Mouse (Mus musculus) embryonic facial prominence, embryonic 15.5 days (tissue): ENCODE results near the gene Mief1. TPM values are rescaled to one million over a fixed set of nuclear protein-coding genes. Genes with fewer than 3 reads are reported as not detected.

Source experiments
- ATAC-seq: fragments of 200-750 bp; cut with Nextera tagmentation; 2 replicates; pipeline ENCODE4 v1.8.0; 2017; ENCODE audit warnings: low read depth, moderate TSS enrichment; ENCODE audit not compliant: insufficient number of reproducible peaks, low FRiP score, low TSS enrichment
- H3K27ac ChIP-seq: fragments of 300-500 bp; sonication (generic); replicated peaks from 2 replicates; pipeline ENCODE4 v1.5.1; 2015; ENCODE audit warnings: mild to moderate bottlenecking, inconsistent platforms
- H3K27me3 ChIP-seq: fragments of 300-500 bp; sonication (generic); 2 replicates; pipeline ENCODE4 v1.6.1; 2015; ENCODE audit warnings: inconsistent platforms
- H3K36me3 ChIP-seq: fragments of 300-500 bp; sonication (generic); 2 replicates; pipeline ENCODE4 v1.6.1; 2015; ENCODE audit warnings: mild to moderate bottlenecking, inconsistent platforms
- H3K4me1 ChIP-seq: fragments of 300-500 bp; sonication (generic); 2 replicates; pipeline ENCODE4 v1.6.1; 2015; ENCODE audit warnings: inconsistent platforms
- H3K4me2 ChIP-seq: fragments of 300-500 bp; sonication (generic); replicated peaks from 2 replicates; pipeline ENCODE4 v1.6.1; 2015; ENCODE audit warnings: mild to moderate bottlenecking, inconsistent platforms
- H3K4me3 ChIP-seq: fragments of 300-500 bp; sonication (generic); replicated peaks from 2 replicates; pipeline ENCODE4 v1.5.1; 2015; ENCODE audit warnings: mild to moderate bottlenecking, inconsistent platforms
- H3K9ac ChIP-seq: fragments of 300-500 bp; sonication (generic); 2 replicates; pipeline ENCODE4 v1.6.1; 2015; ENCODE audit warnings: inconsistent platforms
- H3K9me3 ChIP-seq: fragments of 300-500 bp; sonication (generic); replicated peaks from 2 replicates; pipeline ENCODE4 v1.6.1; 2016; ENCODE audit warnings: inconsistent platforms
- WGBS: fragments of 180-500 bp; shearing (Covaris S2); methylation state at CpG from one replicate; pipeline ENCODE4 v1.1.7; 2015; 5-methylcytosine and 5-hydroxymethylcytosine counted together
- polyA plus RNA-seq: library from polyadenylated mRNA; unstranded; fragments of >200 nt; fragmentation: Nextera tagmentation; extraction: Ambion mirVana; gene quantifications from 2 replicates; pipeline ENCODE4 v1.2.1, GENCODE M21; 2015

Gene Mief1
- polyA plus RNA-seq, 1 experiment from 2014 or later: 27.8 TPM

DNA sequence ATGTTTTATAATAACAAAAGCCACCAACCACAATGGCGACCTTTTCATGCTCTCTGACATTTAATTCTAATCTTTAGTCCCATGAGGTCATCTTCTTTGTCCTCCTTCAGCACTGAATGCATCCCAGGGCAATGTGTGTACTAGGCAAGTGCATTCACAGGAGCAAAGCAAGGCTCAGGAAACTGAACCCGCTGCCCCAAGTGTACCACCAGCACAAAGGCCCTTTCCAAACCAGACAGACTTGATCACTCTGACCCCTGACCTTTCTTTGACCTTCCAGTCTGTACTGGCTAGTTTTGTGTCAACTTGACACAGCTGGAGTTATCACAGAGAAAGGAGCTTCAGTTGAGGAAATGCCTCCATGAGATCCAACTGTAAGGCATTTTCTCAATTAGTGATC lies 1.5 kb upstream of the Mief1 start:
- no peak overlapping the region for H3K9ac ChIP-seq
- 61% methylated on average over 2 of the region's 2 CpGs for WGBS
- no peak for ATAC-seq

DNA sequence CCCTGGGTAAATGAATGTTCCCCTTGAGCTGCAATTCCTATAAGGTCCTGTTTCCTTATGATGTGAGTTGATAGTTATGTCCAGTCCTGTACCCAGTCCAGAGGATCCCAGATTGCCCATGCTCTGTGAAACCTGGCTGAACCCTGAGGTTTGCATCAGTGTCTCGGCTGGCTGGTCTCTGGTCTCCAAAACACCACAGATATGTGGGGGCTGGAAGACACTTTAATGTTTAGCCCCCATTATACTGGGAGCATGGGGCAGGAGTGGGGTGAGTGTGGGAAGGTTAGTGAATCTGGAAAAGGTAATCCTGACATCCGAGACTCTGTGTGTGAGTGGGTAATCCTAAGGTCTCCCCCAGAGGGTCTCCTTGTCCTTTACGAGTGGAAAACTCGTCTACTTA lies 765 bp upstream of the Mief1 start:
- H3K4me2 ChIP-seq: no peak overlapping the region; the same call in 1 of the 2 replicates
- WGBS: 57% methylated on average over 4 of the region's 4 CpGs
- no peak for ATAC-seq

More for the DNA sequence above, 1.5 kb upstream of the Mief1 start:
- Histone ChIP-seq H3K4me2 (no peak overlapping the region), H3K27ac (no peak overlapping the region), H3K27me3 (no peaks in the 10 kb centered on the region), H3K4me3 (no peak overlapping the region), H3K4me1 (peaks cover 18% of the 10 kb centered on the region), H3K9me3 (no peaks in the 10 kb centered on the region), H3K36me3 (peaks cover 17% of the 10 kb centered on the region)

DNA sequence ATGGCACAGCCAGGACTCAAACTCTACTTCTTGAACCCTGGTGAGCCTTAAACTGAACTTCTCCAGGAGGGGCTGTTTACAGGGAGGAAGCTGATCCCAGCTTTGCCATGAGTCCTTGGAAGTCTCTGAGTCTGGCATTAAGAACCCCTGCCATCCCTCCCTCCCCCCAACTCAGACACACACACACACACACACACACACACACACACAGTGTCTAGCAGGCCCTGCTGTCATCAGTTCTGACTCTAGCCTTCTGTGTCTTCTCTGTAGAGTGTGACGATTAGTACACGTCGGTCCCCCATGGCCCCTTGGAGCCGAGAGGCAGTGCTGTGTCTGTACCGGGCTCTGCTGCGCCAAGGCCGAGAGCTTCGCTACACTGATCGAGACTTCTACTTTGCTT lies 1.7 kb downstream of the Mief1 start, which contains the start of gene AC140267.1:
TSS of gene AC140267.1 (plus strand) at position 301 of the 400 bp plus-strand sequence.
- H3K4me2 ChIP-seq: peak within 1 kb of the TSS; percentile 75
- no peak for ATAC-seq
- no peak within 1 kb of the TSS for H3K27ac ChIP-seq

More for the DNA sequence above, 765 bp upstream of the Mief1 start:
- Histone ChIP-seq H3K9me3 (no peaks in the 10 kb centered on the region), H3K27me3 (no peaks in the 10 kb centered on the region), H3K4me3 (peak overlapping the region; percentile 91; the same call in 1 of the 2 replicates), H3K4me1 (peaks cover 18% of the 10 kb centered on the region), H3K36me3 (peaks cover 22% of the 10 kb centered on the region), H3K9ac (no peak overlapping the region), H3K27ac (peak overlapping the region; percentile 83)

DNA sequence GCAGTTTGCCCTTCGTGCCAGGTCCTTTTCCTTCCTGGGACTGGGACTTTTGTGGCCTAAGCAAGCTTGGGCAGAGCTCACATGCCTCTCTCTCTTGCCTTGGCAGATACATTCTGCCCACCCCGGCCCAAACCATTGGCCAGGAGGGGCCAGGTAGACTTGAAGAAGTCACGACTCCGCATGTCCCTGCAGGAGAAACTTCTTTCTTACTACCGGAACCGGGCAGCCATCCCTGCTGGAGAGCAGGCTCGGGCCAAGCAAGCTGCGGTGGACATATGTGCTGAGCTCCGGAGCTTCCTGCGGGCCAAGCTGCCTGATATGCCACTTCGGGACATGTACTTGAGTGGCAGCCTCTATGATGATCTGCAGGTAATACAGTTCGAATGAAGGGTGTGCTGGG lies 14.3 kb downstream of the Mief1 start:
- H3K4me2 ChIP-seq: no peak overlapping the region
- no peaks in the 10 kb centered on the region for H3K27me3 ChIP-seq
- peaks cover 80% of the 10 kb centered on the region for H3K36me3 ChIP-seq
- 93% methylated on average over 12 of the region's 12 CpGs for WGBS
- H3K4me1 ChIP-seq: peaks cover 6% of the 10 kb centered on the region
- H3K9me3 ChIP-seq: no peaks in the 10 kb centered on the region
- H3K9ac ChIP-seq: no peak overlapping the region
- no peak overlapping the region for H3K4me3 ChIP-seq
- no peak overlapping the region for H3K27ac ChIP-seq
- no peak for ATAC-seq

More for the DNA sequence above, 1.7 kb downstream of the Mief1 start, which contains the start of gene AC140267.1:
- 94% methylated on average over 9 of the region's 9 CpGs for WGBS
- Histone ChIP-seq H3K9ac (0 out of 2 replicates have a peak within 1 kb of the TSS, but pooled peaks have one; percentile 90), H3K9me3 (no peaks in the 10 kb centered on the region), H3K27me3 (no peaks in the 10 kb centered on the region), H3K36me3 (peaks cover 40% of the 10 kb centered on the region), H3K4me3 (peak within 1 kb of the TSS; percentile 91), H3K4me1 (peaks cover 18% of the 10 kb centered on the region)

DNA sequence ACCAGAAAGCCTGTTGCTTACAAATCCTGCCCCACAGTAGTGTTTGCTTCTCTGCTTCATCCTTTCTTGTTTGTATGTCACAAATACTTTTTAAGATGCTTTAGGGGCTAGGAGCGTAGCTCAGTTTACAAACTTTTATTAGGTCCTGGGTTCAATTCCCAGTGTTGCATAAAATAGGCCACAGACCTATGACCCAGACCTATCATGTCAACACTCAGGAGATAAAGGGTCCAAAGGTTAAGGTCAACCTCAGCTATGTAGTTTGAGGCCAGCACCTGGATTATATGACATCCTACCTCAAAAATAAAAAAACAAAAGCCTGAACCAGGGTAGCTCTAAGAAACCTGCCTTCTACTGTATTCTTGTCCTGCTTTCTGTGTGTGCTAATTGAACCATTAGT lies 14.8 kb downstream of the Mief1 start:
- Histone ChIP-seq H3K4me2 (no peak overlapping the region), H3K4me1 (peaks cover 11% of the 10 kb centered on the region), H3K36me3 (peaks cover 75% of the 10 kb centered on the region), H3K9me3 (no peaks in the 10 kb centered on the region), H3K4me3 (no peak overlapping the region), H3K9ac (no peak overlapping the region), H3K27ac (no peak overlapping the region), H3K27me3 (no peaks in the 10 kb centered on the region)
- no peak for ATAC-seq
- 97% methylated on average over 1 of the region's 1 CpGs for WGBS

DNA sequence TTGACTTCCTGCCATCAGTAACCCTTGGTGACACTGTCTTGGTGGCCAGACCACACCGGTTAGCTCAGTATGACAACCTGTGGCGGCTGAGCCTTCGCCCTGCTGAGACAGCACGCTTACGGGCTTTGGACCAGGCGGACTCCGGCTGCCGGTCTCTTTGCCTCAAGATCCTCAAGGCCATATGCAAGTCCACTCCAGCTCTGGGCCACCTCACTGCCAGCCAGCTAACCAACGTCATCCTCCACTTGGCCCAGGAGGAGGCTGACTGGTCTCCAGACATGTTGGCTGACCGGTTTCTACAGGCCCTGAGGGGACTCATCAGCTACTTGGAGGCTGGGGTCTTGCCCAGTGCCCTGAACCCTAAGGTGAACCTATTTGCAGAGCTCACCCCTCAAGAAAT lies 15.9 kb downstream of the Mief1 start:
- H3K9me3 ChIP-seq: no peaks in the 10 kb centered on the region
- H3K4me1 ChIP-seq: peaks cover 19% of the 10 kb centered on the region
- H3K36me3 ChIP-seq: peaks cover 67% of the 10 kb centered on the region
- H3K27me3 ChIP-seq: no peaks in the 10 kb centered on the region
- no peak overlapping the region for H3K9ac ChIP-seq
- 91% methylated on average over 10 of the region's 10 CpGs for WGBS
- ATAC-seq: no peak
- no peak overlapping the region for H3K4me2 ChIP-seq
- H3K27ac ChIP-seq: no peak overlapping the region
- no peak overlapping the region for H3K4me3 ChIP-seq

DNA sequence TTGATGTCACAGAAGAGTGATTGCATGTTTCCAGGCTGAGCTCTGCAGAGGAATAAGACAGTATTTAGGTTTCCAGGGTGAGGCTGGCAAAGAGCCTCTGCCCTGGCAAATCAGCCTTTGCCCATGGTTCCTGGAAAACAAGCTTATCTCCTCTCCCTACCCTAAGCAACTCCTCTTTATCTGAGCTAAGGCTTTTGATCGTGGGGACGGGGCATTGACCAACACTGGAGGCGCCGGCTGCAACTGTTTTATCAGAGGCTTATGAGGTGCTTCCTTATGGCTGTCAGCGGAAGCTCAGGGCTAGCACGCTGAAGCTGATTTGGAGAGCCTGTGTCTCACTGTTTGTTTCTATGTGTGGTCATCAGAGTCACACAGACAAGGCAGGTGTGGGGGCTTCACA lies 16.8 kb downstream of the Mief1 start:
- WGBS: 96% methylated on average over 6 of the region's 6 CpGs
- no peak for ATAC-seq
- H3K9me3 ChIP-seq: no peaks in the 10 kb centered on the region
- no peaks in the 10 kb centered on the region for H3K27me3 ChIP-seq
- H3K9ac ChIP-seq: no peak overlapping the region
- H3K27ac ChIP-seq: no peak overlapping the region
- peaks cover 61% of the 10 kb centered on the region for H3K36me3 ChIP-seq
- H3K4me1 ChIP-seq: peaks cover 19% of the 10 kb centered on the region
- no peak overlapping the region for H3K4me2 ChIP-seq
- H3K4me3 ChIP-seq: no peak overlapping the region

DNA sequence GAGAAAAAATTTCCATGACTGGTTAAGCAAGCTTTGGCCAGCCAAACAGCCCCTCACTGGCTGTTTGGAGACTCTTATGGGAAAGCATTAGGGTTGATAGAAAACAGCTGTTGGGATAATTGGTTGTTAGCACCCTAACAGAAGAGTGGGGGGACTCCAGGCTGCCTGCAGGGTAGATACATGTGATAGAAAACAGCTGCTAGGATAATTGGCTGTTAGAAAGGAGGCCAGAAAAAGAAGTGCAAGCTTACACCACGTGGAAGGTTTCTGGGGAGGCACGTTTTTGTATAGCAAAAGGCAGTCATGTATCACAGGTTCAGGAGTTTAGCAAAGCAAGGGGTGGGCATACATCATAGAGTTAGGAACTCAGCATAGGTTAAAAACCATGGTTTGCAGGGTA lies 19.7 kb downstream of the Mief1 start:
- peak overlapping the region; percentile 98; the same call in 1 of the 2 replicates for H3K4me3 ChIP-seq
- no peaks in the 10 kb centered on the region for H3K9me3 ChIP-seq
- H3K27ac ChIP-seq: peak overlapping the region; percentile 100
- no peaks in the 10 kb centered on the region for H3K27me3 ChIP-seq
- peaks cover 42% of the 10 kb centered on the region for H3K4me1 ChIP-seq
- ATAC-seq: no peak
- 12% methylated on average over 2 of the region's 2 CpGs for WGBS
- H3K9ac ChIP-seq: no peak overlapping the region
- H3K4me2 ChIP-seq: peak overlapping the region; percentile 84; the same call in 1 of the 2 replicates
- peaks cover 53% of the 10 kb centered on the region for H3K36me3 ChIP-seq

- Histone ChIP-seq H3K27ac (peak overlapping the region; percentile 100), H3K27me3 (no peaks in the 10 kb centered on the region), H3K36me3 (peaks cover 50% of the 10 kb centered on the region), H3K9me3 (no peaks in the 10 kb centered on the region), H3K4me2 (peak overlapping the region; percentile 84), H3K4me3 (peak overlapping the region; percentile 98), H3K9ac (peak overlapping the region; percentile 41), H3K4me1 (peaks cover 45% of the 10 kb centered on the region)
- 33% methylated on average over 6 of the region's 6 CpGs for WGBS
- no peak for ATAC-seq
These were observed 20.4 kb downstream of the Mief1 start for GRCm38 (mm10) chr15:80254207-80254606.

- Histone ChIP-seq H3K36me3 (peaks cover 48% of the 10 kb centered on the region), H3K27me3 (no peaks in the 10 kb centered on the region), H3K27ac (peak within 1 kb of the TSS; percentile 100), H3K4me2 (peak within 1 kb of the TSS; percentile 84), H3K4me1 (peaks cover 45% of the 10 kb centered on the region), H3K4me3 (peak within 1 kb of the TSS; percentile 98), H3K9me3 (no peaks in the 10 kb centered on the region), H3K9ac (peak within 1 kb of the TSS; percentile 100)
- WGBS: 0% methylated on average over 62 of the region's 62 CpGs
- ATAC-seq: peak; percentile 95
These were observed 21.2 kb downstream of the Mief1 start, which contains the start of gene Atf4 for GRCm38 (mm10) chr15:80254847-80255645. Gene Atf4, plus strand, starts transcription at chr15:80255184.

- under 1% methylated on average over 51 of the region's 51 CpGs for WGBS
- Histone ChIP-seq H3K9me3 (no peaks in the 10 kb centered on the region), H3K27ac (peak overlapping the region; percentile 100), H3K36me3 (peaks cover 45% of the 10 kb centered on the region), H3K4me1 (peaks cover 45% of the 10 kb centered on the region), H3K9ac (peak overlapping the region; percentile 100), H3K27me3 (no peaks in the 10 kb centered on the region), H3K4me2 (peak overlapping the region; percentile 84), H3K4me3 (peak overlapping the region; percentile 98)
- peak; percentile 31 for ATAC-seq
These were observed 21.9 kb downstream of the Mief1 start for GRCm38 (mm10) chr15:80255646-80256121.
